Mouse (Mus musculus): Measurements from ENCODE around the gene Nrxn3. TPM values are rescaled to one million over a fixed set of nuclear protein-coding genes. Genes with fewer than 3 reads are reported as not detected.

Gene Nrxn3
- polyA plus RNA-seq, 1 experiment from 2014 or later, result 0.82 TPM

GRCm38 (mm10) chr12:89699469-89699868 is 976.8 kb downstream of the Nrxn3 start:
- no peaks in the 10 kb centered on the region for H3K36me3 ChIP-seq
- H3K27ac ChIP-seq, result no peak overlapping the region
- DNase-seq (no peak), ATAC-seq (ENCODE audit: low read depth) (no peak)
- H3K27me3 ChIP-seq, result no peaks in the 10 kb centered on the region
- H3K4me1 ChIP-seq (replicated peaks), result no peaks in the 10 kb centered on the region
- H3K9me3 ChIP-seq (replicated peaks), result no peaks in the 10 kb centered on the region
- WGBS (ENCODE audit: insufficient replicate concordance), result 18% methylated on average over 4 of the region's 4 CpGs
- no peak overlapping the region for H3K4me2 ChIP-seq
- no peak overlapping the region for H3K4me3 ChIP-seq (replicated peaks)
- no peak overlapping the region for H3K9ac ChIP-seq

- Histone ChIP-seq H3K4me1 (replicated peaks) (no peaks in the 10 kb centered on the region), H3K4me2 (no peak overlapping the region), H3K9me3 (replicated peaks) (no peaks in the 10 kb centered on the region), H3K27me3 (no peaks in the 10 kb centered on the region), H3K9ac (no peak overlapping the region), H3K27ac (no peak overlapping the region), H3K36me3 (no peaks in the 10 kb centered on the region), H3K4me3 (replicated peaks) (no peak overlapping the region)
- ATAC-seq (ENCODE audit: low read depth) (no peak), DNase-seq (no peak)
- 43% methylated on average over 3 of the region's 3 CpGs for WGBS (ENCODE audit: insufficient replicate concordance)
These were observed 978.3 kb downstream of the Nrxn3 start for GRCm38 (mm10) chr12:89700937-89701458.

GRCm38 (mm10) chr12:89702931-89703330 is 980.3 kb downstream of the Nrxn3 start:
- Histone ChIP-seq H3K36me3 (no peaks in the 10 kb centered on the region), H3K27ac (no peak overlapping the region), H3K4me3 (replicated peaks) (no peak overlapping the region), H3K9ac (no peak overlapping the region), H3K4me2 (no peak overlapping the region), H3K4me1 (replicated peaks) (no peaks in the 10 kb centered on the region), H3K9me3 (replicated peaks) (no peaks in the 10 kb centered on the region), H3K27me3 (no peaks in the 10 kb centered on the region)
- no peak for ATAC-seq (ENCODE audit: low read depth)
- DNase-seq, result no peak
- 46% methylated on average over 1 of the region's 1 CpGs for WGBS (ENCODE audit: insufficient replicate concordance)

- H3K27me3 ChIP-seq, result no peaks in the 10 kb centered on the region
- no peak overlapping the region for H3K4me3 ChIP-seq (replicated peaks)
- H3K9me3 ChIP-seq (replicated peaks), result no peaks in the 10 kb centered on the region
- no peaks in the 10 kb centered on the region for H3K4me1 ChIP-seq (replicated peaks)
- WGBS (ENCODE audit: insufficient replicate concordance), result 56% methylated on average over 4 of the region's 4 CpGs
- no peak overlapping the region for H3K4me2 ChIP-seq
- DNase-seq (no peak), ATAC-seq (ENCODE audit: low read depth) (no peak)
- H3K27ac ChIP-seq, result no peak overlapping the region
- no peaks in the 10 kb centered on the region for H3K36me3 ChIP-seq
- H3K9ac ChIP-seq, result no peak overlapping the region
These were observed 985.2 kb downstream of the Nrxn3 start for GRCm38 (mm10) chr12:89707913-89708312.

- Histone ChIP-seq H3K4me1 (replicated peaks) (no peaks in the 10 kb centered on the region), H3K9me3 (replicated peaks) (no peaks in the 10 kb centered on the region), H3K4me3 (replicated peaks) (no peak overlapping the region), H3K9ac (no peak overlapping the region), H3K27me3 (no peaks in the 10 kb centered on the region), H3K27ac (no peak overlapping the region), H3K36me3 (no peaks in the 10 kb centered on the region), H3K4me2 (no peak overlapping the region)
- DNase-seq (no peak), ATAC-seq (ENCODE audit: low read depth) (no peak)
- 76% methylated on average over 5 of the region's 5 CpGs for WGBS (ENCODE audit: insufficient replicate concordance)
These were observed 987.8 kb downstream of the Nrxn3 start for GRCm38 (mm10) chr12:89710459-89710858.

GRCm38 (mm10) chr12:89711791-89712190 is 989.1 kb downstream of the Nrxn3 start:
- Histone ChIP-seq H3K27ac (no peak overlapping the region), H3K27me3 (no peaks in the 10 kb centered on the region), H3K4me2 (no peak overlapping the region), H3K9me3 (replicated peaks) (no peaks in the 10 kb centered on the region), H3K4me1 (replicated peaks) (no peaks in the 10 kb centered on the region), H3K36me3 (no peaks in the 10 kb centered on the region), H3K4me3 (replicated peaks) (no peak overlapping the region), H3K9ac (no peak overlapping the region)
- ATAC-seq (ENCODE audit: low read depth) (no peak), DNase-seq (no peak)
- 61% methylated on average over 1 of the region's 1 CpGs for WGBS (ENCODE audit: insufficient replicate concordance)

- H3K4me1 ChIP-seq (replicated peaks), result peaks cover 9% of the 10 kb centered on the region
- WGBS (ENCODE audit: insufficient replicate concordance), result 22% methylated on average over 8 of the region's 8 CpGs
- no peaks in the 10 kb centered on the region for H3K27me3 ChIP-seq
- H3K9ac ChIP-seq, result no peak overlapping the region
- no peak overlapping the region for H3K27ac ChIP-seq
- no peak overlapping the region for H3K4me2 ChIP-seq
- ATAC-seq (ENCODE audit: low read depth), result no peak
- DNase-seq, result no peak
- H3K36me3 ChIP-seq, result no peaks in the 10 kb centered on the region
- no peaks in the 10 kb centered on the region for H3K9me3 ChIP-seq (replicated peaks)
- no peak overlapping the region for H3K4me3 ChIP-seq (replicated peaks)
These were observed 996.8 kb downstream of the Nrxn3 start for GRCm38 (mm10) chr12:89719194-89720080.

- H3K27me3 ChIP-seq, result no peaks in the 10 kb centered on the region
- no peak overlapping the region for H3K9ac ChIP-seq
- no peak overlapping the region for H3K4me3 ChIP-seq (replicated peaks)
- ATAC-seq (ENCODE audit: low read depth) (peak; percentile 98), DNase-seq (peak; percentile 29)
- H3K4me1 ChIP-seq (replicated peaks), result peaks cover 9% of the 10 kb centered on the region
- peak overlapping the region; percentile 48 for H3K27ac ChIP-seq
- no peaks in the 10 kb centered on the region for H3K9me3 ChIP-seq (replicated peaks)
- 16% methylated on average over 3 of the region's 3 CpGs for WGBS (ENCODE audit: insufficient replicate concordance)
- H3K36me3 ChIP-seq, result no peaks in the 10 kb centered on the region
- no peak overlapping the region for H3K4me2 ChIP-seq
These were observed 998.3 kb downstream of the Nrxn3 start for GRCm38 (mm10) chr12:89720945-89721344.

- no peak overlapping the region for H3K4me2 ChIP-seq
- no peak overlapping the region for H3K9ac ChIP-seq
- DNase-seq (no peak), ATAC-seq (ENCODE audit: low read depth) (no peak)
- H3K4me1 ChIP-seq (replicated peaks), result peaks cover 9% of the 10 kb centered on the region
- 80% methylated on average over 14 of the region's 14 CpGs for WGBS (ENCODE audit: insufficient replicate concordance)
- H3K36me3 ChIP-seq, result no peaks in the 10 kb centered on the region
- H3K4me3 ChIP-seq (replicated peaks), result no peak overlapping the region
- no peak overlapping the region for H3K27ac ChIP-seq
- H3K27me3 ChIP-seq, result no peaks in the 10 kb centered on the region
- H3K9me3 ChIP-seq (replicated peaks), result no peaks in the 10 kb centered on the region
These were observed 999.8 kb downstream of the Nrxn3 start for GRCm38 (mm10) chr12:89722462-89722861.

- Histone ChIP-seq H3K4me3 (replicated peaks) (no peak overlapping the region), H3K9ac (no peak overlapping the region), H3K36me3 (no peaks in the 10 kb centered on the region), H3K4me1 (replicated peaks) (peaks cover 8% of the 10 kb centered on the region), H3K27ac (no peak overlapping the region), H3K27me3 (no peaks in the 10 kb centered on the region), H3K4me2 (no peak overlapping the region), H3K9me3 (replicated peaks) (no peaks in the 10 kb centered on the region)
- no peak for ATAC-seq (ENCODE audit: low read depth)
- no peak for DNase-seq
- 53% methylated on average over 3 of the region's 3 CpGs for WGBS (ENCODE audit: insufficient replicate concordance)
These were observed 1001.4 kb downstream of the Nrxn3 start for GRCm38 (mm10) chr12:89724048-89724447.

- ATAC-seq (ENCODE audit: low read depth) (no peak), DNase-seq (no peak)
- no peaks in the 10 kb centered on the region for H3K36me3 ChIP-seq
- no peak overlapping the region for H3K4me2 ChIP-seq
- H3K27ac ChIP-seq, result no peak overlapping the region
- WGBS (ENCODE audit: insufficient replicate concordance), result 57% methylated on average over 1 of the region's 1 CpGs
- H3K9me3 ChIP-seq (replicated peaks), result no peaks in the 10 kb centered on the region
- no peak overlapping the region for H3K9ac ChIP-seq
- no peak overlapping the region for H3K4me3 ChIP-seq (replicated peaks)
- H3K27me3 ChIP-seq, result no peaks in the 10 kb centered on the region
- H3K4me1 ChIP-seq (replicated peaks), result no peaks in the 10 kb centered on the region
These were observed 1019.6 kb downstream of the Nrxn3 start for GRCm38 (mm10) chr12:89742326-89742725.

- DNase-seq, result no peak
- no peaks in the 10 kb centered on the region for H3K36me3 ChIP-seq
- no peak overlapping the region for H3K4me3 ChIP-seq (replicated peaks)
- no peak overlapping the region for H3K4me2 ChIP-seq
- H3K9me3 ChIP-seq (replicated peaks), result no peaks in the 10 kb centered on the region
- no peaks in the 10 kb centered on the region for H3K4me1 ChIP-seq (replicated peaks)
- H3K27ac ChIP-seq, result no peak overlapping the region
- WGBS (ENCODE audit: insufficient replicate concordance), result 52% methylated on average over 2 of the region's 2 CpGs
- H3K9ac ChIP-seq, result no peak overlapping the region
- ATAC-seq (ENCODE audit: low read depth), result no peak
- H3K27me3 ChIP-seq, result no peaks in the 10 kb centered on the region
These were observed 1020.1 kb downstream of the Nrxn3 start for GRCm38 (mm10) chr12:89742796-89743195.
